Mouse (Mus musculus) frontal cortex, postnatal 36 days (tissue): ENCODE results near the gene Sh3pxd2a.

Experiments used
- DNase-seq, 2 experiments: peaks; one replicate each; pipeline ENCODE4 v3.0.0; 2022; ENCODE audit warnings: low spot score in 2 of 2

The Sh3pxd2a gene

GRCm38 (mm10) chr19:47339165-47339564 lies 125.0 kb downstream of the Sh3pxd2a start:
- DNase-seq = peak; percentile 78 to 91

- no peak for DNase-seq
These were observed 125.6 kb downstream of the Sh3pxd2a start for GRCm38 (mm10) chr19:47338396-47339164.

- DNase-seq = peak; percentile 91 to 92
These were observed 126.5 kb downstream of the Sh3pxd2a start for GRCm38 (mm10) chr19:47337743-47338142.

DNA sequence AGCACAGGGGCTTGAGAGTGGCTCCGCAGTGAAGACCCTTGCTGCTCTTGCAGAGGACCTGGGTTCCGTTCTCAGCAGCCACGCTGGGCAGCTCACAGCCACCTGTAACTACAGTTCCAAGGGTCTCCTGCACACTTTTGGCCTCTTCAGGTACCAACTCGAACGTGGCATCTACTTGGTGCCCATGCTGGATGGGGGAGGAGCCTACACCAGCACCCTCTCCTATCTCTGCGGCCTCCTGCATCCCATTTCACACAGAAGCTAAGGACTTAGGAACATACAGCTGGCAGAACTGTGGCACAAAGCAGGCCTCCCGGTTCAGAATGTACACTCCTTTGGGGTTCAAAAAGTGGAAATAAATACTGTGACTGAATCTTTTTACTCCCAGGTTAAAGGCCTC lies 127.0 kb downstream of the Sh3pxd2a start:
- no peak for DNase-seq

DNA sequence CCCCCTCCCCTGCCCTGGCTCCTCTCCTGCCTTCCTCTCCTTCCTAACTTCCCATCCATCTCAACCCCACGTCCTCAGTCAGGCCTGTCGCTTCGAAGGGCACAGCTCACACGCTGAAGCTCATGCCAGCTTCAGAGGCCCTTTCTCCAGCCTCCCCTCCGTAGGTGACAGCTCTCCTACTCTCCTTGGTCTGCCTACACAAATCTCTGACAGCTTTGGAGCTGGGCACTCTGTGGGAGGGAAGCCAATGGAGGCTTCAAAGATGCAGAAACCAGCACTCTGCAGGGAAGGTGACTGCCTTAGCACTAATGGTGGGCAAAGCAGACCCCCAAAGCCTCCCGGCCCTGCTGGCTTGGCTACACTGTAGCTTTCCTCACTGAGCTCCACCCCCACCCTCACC lies 128.9 kb downstream of the Sh3pxd2a start:
- DNase-seq = peak in 1 of 2 experiments; percentile 54

GRCm38 (mm10) chr19:47334713-47335112 lies 129.5 kb downstream of the Sh3pxd2a start:
- no peak for DNase-seq

GRCm38 (mm10) chr19:47330743-47331227 lies 133.4 kb downstream of the Sh3pxd2a start:
- no peak for DNase-seq

DNA sequence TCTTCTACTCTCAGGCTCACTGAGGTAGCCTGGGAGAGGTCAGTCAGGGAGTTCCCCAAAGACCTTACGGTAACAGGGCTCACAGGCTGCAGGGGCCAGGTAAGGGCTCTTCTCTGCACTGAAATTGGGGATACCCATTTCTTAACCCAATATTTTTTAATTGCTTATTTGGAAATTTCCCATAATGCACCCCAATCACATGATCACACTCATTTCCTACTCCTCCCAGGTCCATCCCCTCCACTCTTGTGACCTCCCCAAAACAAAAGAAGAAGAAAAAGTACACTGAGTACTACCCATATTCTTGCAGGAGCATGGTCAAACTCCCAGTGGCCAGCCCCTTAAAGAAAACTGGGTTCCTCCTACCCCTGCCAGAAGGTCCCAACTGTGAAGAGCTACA lies 135.1 kb downstream of the Sh3pxd2a start:
- DNase-seq = no peak

GRCm38 (mm10) chr19:47327896-47328882 lies 136.0 kb downstream of the Sh3pxd2a start:
- no peak for DNase-seq

- no peak for DNase-seq
These were observed 138.3 kb downstream of the Sh3pxd2a start for GRCm38 (mm10) chr19:47325881-47326280.

DNA sequence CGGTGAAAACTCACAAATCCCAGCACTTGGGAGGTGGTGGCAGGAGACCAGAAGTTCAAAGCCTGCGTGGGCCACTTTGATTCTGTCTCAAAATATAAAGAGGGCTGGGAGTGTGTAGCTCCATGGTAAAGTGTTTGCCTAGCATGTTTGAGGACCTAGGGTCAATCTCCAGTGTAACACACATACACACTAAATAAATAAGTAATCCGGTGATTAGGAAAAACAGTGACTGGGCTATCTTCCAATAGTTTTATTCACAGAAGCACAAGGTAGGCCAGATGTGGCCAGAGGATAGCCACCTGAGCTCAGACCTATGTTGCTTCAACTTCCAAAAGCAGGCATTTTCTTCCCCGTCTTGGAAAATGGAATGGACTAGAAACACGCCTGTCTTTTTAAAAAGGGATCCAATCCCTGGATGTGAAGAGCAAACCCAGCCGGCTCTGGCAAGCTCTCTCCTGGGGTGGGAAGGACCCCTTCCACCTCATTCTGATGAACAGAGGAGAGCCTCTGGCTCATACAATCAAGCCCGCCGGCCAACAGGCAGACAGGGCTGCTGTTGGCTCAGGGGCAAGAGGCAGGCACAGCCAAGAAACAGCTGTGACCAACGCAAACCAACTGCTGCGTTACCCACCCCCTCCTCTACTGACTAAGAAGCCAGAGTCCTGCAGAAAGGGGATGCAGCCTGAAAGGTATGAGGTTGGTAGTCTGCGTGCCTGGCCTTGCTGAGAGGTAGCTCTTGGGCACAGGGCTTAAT lies 140.9 kb downstream of the Sh3pxd2a start:
- DNase-seq = no peak

GRCm38 (mm10) chr19:47320331-47320668 lies 143.9 kb downstream of the Sh3pxd2a start:
- no peak for DNase-seq

- no peak for DNase-seq
These were observed 144.5 kb downstream of the Sh3pxd2a start for GRCm38 (mm10) chr19:47319521-47320330.

DNA sequence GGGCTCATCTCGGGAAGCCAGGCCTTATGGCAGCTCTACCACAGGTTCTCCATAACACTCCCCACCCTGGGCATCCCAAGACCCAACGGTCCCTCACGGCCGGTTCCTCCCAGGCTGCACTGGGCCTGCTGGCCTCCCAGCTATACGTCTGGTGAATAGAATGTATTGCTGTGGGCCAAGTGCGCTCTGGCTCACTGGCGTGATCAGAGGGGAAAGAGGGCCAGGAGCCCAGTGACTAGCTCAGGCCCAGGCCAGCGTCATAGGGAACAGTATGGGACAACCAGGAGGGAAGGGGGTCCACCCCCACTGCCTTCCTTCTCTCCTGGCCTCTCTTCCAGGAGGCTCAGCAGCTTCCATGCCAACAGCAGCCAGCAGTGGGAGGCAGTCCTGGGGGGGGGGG lies 145.1 kb downstream of the Sh3pxd2a start:
- no peak for DNase-seq

GRCm38 (mm10) chr19:47317063-47317938 lies 146.9 kb downstream of the Sh3pxd2a start:
- peak; percentile 73 for DNase-seq

DNA sequence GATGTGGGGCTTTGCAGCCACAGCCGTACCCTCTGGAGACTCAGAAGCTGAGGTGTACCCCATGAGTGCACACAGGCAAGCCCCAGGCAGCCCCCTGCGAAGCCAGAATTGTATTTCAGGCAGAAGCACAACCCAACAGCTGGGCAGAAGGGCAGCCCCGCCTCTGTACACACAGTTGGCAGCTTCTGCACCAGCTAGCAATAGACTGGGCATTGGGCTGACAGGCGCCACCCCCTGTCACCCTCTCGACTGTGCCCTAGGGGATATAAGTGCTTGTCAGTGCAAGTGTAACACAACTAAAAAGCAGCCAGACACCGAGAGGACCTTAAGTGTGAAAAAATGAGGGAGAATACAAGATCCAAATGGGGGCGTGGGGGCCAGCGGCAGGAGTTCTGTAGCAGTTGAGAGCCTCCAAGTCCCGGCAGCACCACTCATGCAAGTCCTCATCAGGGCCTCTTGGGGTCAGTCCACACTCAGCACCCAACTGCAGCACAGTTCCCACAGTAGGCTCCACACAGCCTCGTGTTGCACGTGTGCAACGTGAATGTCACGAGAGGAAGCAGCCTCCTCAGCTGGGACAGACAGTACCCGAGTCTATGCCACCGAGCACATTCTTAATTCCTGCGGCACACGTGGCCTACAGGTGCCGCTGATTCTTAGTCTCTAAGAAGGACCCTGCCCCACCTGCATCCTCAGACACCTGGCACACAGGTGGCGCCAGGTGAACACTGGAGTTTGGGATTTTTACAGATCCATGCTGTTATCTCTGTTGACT lies 147.7 kb downstream of the Sh3pxd2a start:
- DNase-seq = no peak

GRCm38 (mm10) chr19:47315917-47316265 lies 148.3 kb downstream of the Sh3pxd2a start:
- DNase-seq = no peak

- no peak for DNase-seq
These were observed 148.9 kb downstream of the Sh3pxd2a start for GRCm38 (mm10) chr19:47315091-47315916.
